Mouse (Mus musculus) myocyte (in vitro differentiated cells): ENCODE measurements around the gene Ryr1. TPM values are rescaled to one million over a fixed set of nuclear protein-coding genes. Genes with fewer than 3 reads are reported as not detected.
A peak's percentile ranks its signal among the peaks of the same experiment; 100 is the strongest.
"Not testable (repeated sequence)": the region's sequence is repeated elsewhere in the genome, so short reads cannot be mapped to it uniquely, and the experiment has no call there.

ENCODE experiments used
- H3K27me3 ChIP-seq: one replicate; pipeline ENCODE4 v1.6.1; 2011; ENCODE audit not compliant: control insufficient read depth, insufficient read depth, insufficient read length
- H3K36me3 ChIP-seq: one replicate; pipeline ENCODE4 v1.6.1; 2011; ENCODE audit not compliant: control insufficient read depth, insufficient read depth
- H3K4me2 ChIP-seq: one replicate; pipeline ENCODE4 v1.6.1; 2011; ENCODE audit warnings: low read depth, control low read depth
- H3K4me3 ChIP-seq: one replicate; pipeline ENCODE4 v1.5.1; 2011; ENCODE audit warnings: mild to moderate bottlenecking, control low read depth, moderate library complexity
- H3K79me2 ChIP-seq: one replicate; pipeline ENCODE4 v1.6.1; 2011; ENCODE audit not compliant: control insufficient read depth, insufficient read depth
- H3ac ChIP-seq: one replicate; pipeline ENCODE4 v1.6.1; 2011; ENCODE audit not compliant: control insufficient read depth, insufficient read length
- CEBPB ChIP-seq: IDR thresholded peaks from 2 replicates; pipeline ENCODE4 v1.6.1; 2011; ENCODE audit warnings: mild to moderate bottlenecking, moderate library complexity; ENCODE audit not compliant: poor library complexity, insufficient read depth, severe bottlenecking
- E2F4 ChIP-seq: IDR thresholded peaks from one replicate; pipeline ENCODE4 v1.6.1; 2011; ENCODE audit warnings: mild to moderate bottlenecking, control low read depth, moderate library complexity; ENCODE audit not compliant: insufficient read depth
- MAX ChIP-seq: IDR thresholded peaks from one replicate; pipeline ENCODE4 v1.6.1; 2011; ENCODE audit warnings: low read depth, mild to moderate bottlenecking, control low read depth
- MYOD1 ChIP-seq, 3 experiments: IDR thresholded peaks; one replicate each; pipeline ENCODE4 v1.6.1; 2011; ENCODE audit warnings: control low read depth in 2 of 3, low read depth in 2 of 3, mild to moderate bottlenecking in 2 of 3, moderate library complexity in 1 of 3; ENCODE audit not compliant: insufficient read length in 2 of 3, control insufficient read depth in 1 of 3
- MYOG ChIP-seq, 3 experiments: IDR thresholded peaks; one replicate each; pipeline ENCODE4 v1.6.1; 2011; ENCODE audit warnings: control low read depth in 2 of 3, low read depth in 2 of 3, mild to moderate bottlenecking in 2 of 3; ENCODE audit not compliant: insufficient read length in 2 of 3, control insufficient read depth in 1 of 3, insufficient read depth in 1 of 3
- POLR2A ChIP-seq: IDR thresholded peaks from one replicate; pipeline ENCODE4 v1.6.1; 2011; ENCODE audit warnings: low read depth, mild to moderate bottlenecking, control low read depth, moderate library complexity; ENCODE audit not compliant: insufficient read length
- POLR2AphosphoS2 ChIP-seq: IDR thresholded peaks from one replicate; pipeline ENCODE4 v1.6.1; 2011; ENCODE audit warnings: low read depth, control low read depth; ENCODE audit not compliant: insufficient read length
- REST ChIP-seq: IDR thresholded peaks from one replicate; pipeline ENCODE4 v1.6.1; 2011; ENCODE audit warnings: mild to moderate bottlenecking, control low read depth, moderate library complexity; ENCODE audit not compliant: insufficient read depth, insufficient read length
- SRF ChIP-seq: IDR thresholded peaks from one replicate; pipeline ENCODE4 v1.6.1; 2011; ENCODE audit warnings: low read depth; ENCODE audit not compliant: control insufficient read depth, insufficient read length
- TCF12 ChIP-seq: IDR thresholded peaks from one replicate; pipeline ENCODE4 v1.6.1; 2011; ENCODE audit warnings: mild to moderate bottlenecking, control low read depth; ENCODE audit not compliant: poor library complexity, insufficient read depth, severe bottlenecking
- TCF3 ChIP-seq: IDR thresholded peaks from one replicate; pipeline ENCODE4 v1.6.1; 2011; ENCODE audit warnings: low read depth, control low read depth; ENCODE audit not compliant: insufficient read length
- USF1 ChIP-seq: IDR thresholded peaks from one replicate; pipeline ENCODE4 v1.6.1; 2011; ENCODE audit warnings: low read depth, mild to moderate bottlenecking, control low read depth, moderate library complexity
- polyA plus RNA-seq: library from polyadenylated mRNA; unstranded; fragments of >200 nt; fragmentation: generic; extraction: Trizol; gene quantifications from one replicate; pipeline ENCODE4 v1.2.1, GENCODE M21; 2012; ENCODE audit warnings: missing spikeins

The Ryr1 gene
- polyA plus RNA-seq, 1 experiment: 73.1 TPM

DNA sequence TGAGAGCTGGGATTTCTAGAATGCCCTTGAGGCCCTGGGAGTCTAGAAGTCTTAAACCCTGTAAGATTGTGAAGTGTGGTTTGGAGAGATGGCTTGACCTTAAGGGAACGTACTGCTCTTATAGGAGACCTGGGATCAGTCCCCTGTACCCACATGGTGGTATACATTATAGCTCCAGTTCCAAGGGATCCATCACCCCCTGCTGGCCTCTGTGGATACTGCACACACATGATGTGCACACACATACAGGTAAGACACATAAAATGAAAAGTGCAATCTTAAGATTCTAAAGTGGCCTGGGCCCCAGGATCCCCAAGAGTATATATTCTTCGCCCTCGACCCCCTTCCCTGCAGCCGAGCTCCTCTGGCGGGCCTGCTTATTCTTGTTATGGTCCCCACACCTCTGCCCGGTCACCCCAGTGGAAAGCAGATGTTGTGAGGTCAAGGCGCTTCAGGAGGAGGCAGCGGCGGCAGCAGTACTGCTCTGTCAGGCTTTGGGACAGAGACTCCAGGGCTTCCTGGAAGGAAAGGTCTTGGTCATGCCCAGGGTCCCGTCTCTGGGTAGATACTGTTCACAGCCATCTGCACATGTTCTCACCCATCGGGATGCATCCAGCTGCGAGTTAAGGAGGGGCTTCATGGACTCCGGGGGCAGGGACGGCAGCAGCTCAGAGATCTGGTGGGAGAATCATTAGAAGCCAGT, 29.2 kb upstream of the Ryr1 start:
- Histone ChIP-seq H3ac (no peak overlapping the region), H3K79me2 (no peaks in the 10 kb centered on the region), H3K27me3 (peaks cover 5% of the 10 kb centered on the region), H3K36me3 (no peaks in the 10 kb centered on the region), H3K4me3 (no peak overlapping the region), H3K4me2 (no peak overlapping the region)
- TF ChIP-seq POLR2AphosphoS2: no peak
- no peak for TF ChIP-seq TCF3
- no peak for TF ChIP-seq TCF12
- TF ChIP-seq USF1: no peak
- no peak for TF ChIP-seq CEBPB
- TF ChIP-seq E2F4: no peak
- no peak for TF ChIP-seq MYOD1 (IDR thresholded peaks at IDR 0.05; ENCODE audit: control insufficient read depth in 1 of 3, insufficient read length in 2 of 3, low read depth in 2 of 3)
- no peak for TF ChIP-seq MAX

DNA sequence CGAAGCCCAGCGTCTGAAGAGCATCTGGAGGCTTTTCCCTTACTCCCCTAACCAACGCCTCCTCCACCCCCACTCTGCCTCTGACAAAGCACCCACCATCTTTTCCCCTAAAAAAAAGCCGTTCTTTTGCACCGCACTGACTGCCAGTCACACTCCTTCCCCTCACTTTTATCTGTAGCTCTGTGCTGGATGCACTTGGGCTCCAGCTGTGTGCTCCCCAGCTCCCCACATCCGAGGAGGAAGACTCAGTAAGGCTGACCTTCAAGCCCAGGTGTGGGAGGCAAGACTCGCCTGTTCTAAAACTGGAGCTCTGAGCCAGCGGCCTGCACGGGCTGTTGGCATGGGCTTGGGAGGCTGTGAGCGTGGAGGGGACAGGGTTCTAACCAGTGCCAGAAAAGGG, 26.5 kb upstream of the Ryr1 start:
- H3K4me3 ChIP-seq: no peak overlapping the region
- no peak for TF ChIP-seq POLR2A
- TF ChIP-seq MYOG (IDR thresholded peaks at IDR 0.05; ENCODE audit: control insufficient read depth in 1 of 3, insufficient read depth in 1 of 3, insufficient read length in 2 of 3, low read depth in 2 of 3): no peak
- no peak overlapping the region for H3K4me2 ChIP-seq
- no peaks in the 10 kb centered on the region for H3K79me2 ChIP-seq
- H3K36me3 ChIP-seq: no peaks in the 10 kb centered on the region
- no peak overlapping the region for H3ac ChIP-seq
- peaks cover 5% of the 10 kb centered on the region for H3K27me3 ChIP-seq

DNA sequence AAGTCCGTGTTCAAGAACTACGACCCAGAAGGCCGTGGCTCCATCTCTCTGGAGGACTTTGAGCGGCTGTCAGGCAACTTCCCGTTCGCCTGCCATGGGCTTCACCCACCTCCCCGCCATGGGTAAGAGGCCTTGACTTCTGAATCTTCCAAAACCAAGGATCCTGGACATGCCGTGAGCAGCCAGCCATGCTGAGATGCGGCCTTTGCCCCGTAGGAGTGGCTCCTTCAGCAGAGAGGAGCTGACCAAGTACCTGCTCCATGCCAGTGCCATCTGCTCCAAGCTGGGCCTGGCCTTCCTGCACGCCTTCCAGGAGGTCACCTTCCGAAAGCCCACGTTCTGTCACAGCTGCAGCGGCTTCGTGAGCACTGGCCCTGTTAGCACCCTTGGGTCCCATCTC, 23.8 kb upstream of the Ryr1 start:
- TF ChIP-seq TCF12 (no peak), CEBPB (no peak), REST (no peak), E2F4 (no peak), USF1 (no peak), MAX (no peak), MYOD1 (IDR thresholded peaks at IDR 0.05; ENCODE audit: control insufficient read depth in 1 of 3, insufficient read length in 2 of 3, low read depth in 2 of 3) (no peak), MYOG (IDR thresholded peaks at IDR 0.05; ENCODE audit: control insufficient read depth in 1 of 3, insufficient read depth in 1 of 3, insufficient read length in 2 of 3, low read depth in 2 of 3) (no peak), TCF3 (no peak), POLR2AphosphoS2 (no peak), SRF (no peak), POLR2A (no peak)
- H3K79me2 ChIP-seq: no peaks in the 10 kb centered on the region
- H3K4me2 ChIP-seq: no peak overlapping the region
- H3K4me3 ChIP-seq: no peak overlapping the region
- no peaks in the 10 kb centered on the region for H3K36me3 ChIP-seq
- H3ac ChIP-seq: no peak overlapping the region
- peaks cover 5% of the 10 kb centered on the region for H3K27me3 ChIP-seq

DNA sequence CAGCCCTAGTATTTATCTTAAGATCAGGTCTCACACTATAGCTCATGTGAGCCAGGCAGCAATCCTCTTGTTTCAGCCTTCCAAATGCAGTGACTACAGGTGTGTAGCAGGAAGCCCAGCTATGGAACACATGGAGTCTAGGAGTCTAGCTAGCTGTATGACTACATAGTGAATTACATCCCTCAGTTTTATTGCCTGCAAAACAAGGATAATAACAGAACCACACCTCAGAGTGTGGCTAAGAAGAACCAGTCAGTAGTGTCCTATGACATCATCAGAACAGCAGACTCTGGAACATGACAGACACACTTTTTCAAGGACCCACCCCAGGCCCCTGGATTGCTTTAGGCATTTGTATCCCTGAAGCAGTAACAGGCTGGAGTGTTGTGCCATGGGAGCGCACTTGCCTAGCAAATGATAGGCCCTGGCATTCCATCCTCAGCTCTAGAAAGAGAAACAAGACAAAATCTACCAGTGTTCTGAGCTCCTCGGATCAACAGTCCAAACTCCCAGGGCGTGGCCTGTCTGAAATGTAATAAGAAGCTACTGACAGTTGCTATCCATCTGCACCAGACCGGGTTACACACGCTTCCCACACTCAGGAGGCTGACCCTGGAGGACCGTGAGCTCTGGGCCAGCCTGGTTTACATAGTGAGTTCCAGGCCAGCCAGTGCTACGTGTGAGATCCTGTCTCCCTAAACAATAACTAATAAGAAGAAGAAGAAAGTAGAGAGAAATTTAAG, 21.8 kb upstream of the Ryr1 start:
- Histone ChIP-seq H3ac (no peak overlapping the region), H3K27me3 (peaks cover 5% of the 10 kb centered on the region), H3K36me3 (no peaks in the 10 kb centered on the region), H3K4me3 (no peak overlapping the region), H3K4me2 (peak overlapping the region; percentile 18), H3K79me2 (no peaks in the 10 kb centered on the region)
- TF ChIP-seq MYOG (IDR thresholded peaks at IDR 0.05; ENCODE audit: control insufficient read depth in 1 of 3, insufficient read depth in 1 of 3, insufficient read length in 2 of 3, low read depth in 2 of 3) (peak in 1 of 3 experiments; percentile 29), USF1 (no peak)

DNA sequence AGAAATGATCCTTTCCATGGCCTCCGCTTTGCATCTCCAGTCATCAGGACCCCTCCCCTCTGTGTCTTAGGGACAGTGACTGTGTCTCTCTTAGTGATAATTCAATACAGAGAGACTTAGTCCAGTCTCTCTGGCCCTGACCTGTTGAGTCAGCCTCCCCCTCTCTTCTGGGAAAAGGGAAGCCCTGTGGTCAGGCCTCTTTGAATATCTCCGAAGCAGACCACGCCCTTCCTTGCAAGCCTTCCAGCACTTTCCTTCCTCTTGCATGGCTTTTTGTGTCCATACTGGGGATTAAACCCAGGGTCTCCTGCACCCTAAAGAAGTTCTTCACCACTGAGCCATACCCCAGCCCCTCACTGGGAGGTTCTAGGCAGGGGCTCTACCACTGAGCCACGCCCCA, 19.0 kb upstream of the Ryr1 start:
- H3K4me3 ChIP-seq: no peak overlapping the region
- TF ChIP-seq USF1: no peak
- no peaks in the 10 kb centered on the region for H3K27me3 ChIP-seq
- H3K4me2 ChIP-seq: no peak overlapping the region
- no peaks in the 10 kb centered on the region for H3K36me3 ChIP-seq
- H3K79me2 ChIP-seq: no peaks in the 10 kb centered on the region
- no peak overlapping the region for H3ac ChIP-seq

- Histone ChIP-seq H3K4me2 (no peak overlapping the region), H3K36me3 (no peaks in the 10 kb centered on the region), H3K79me2 (no peaks in the 10 kb centered on the region), H3K27me3 (no peaks in the 10 kb centered on the region), H3K4me3 (no peak overlapping the region), H3ac (no peak overlapping the region)
- TF ChIP-seq REST (no peak), SRF (no peak), TCF3 (no peak), POLR2AphosphoS2 (no peak), CEBPB (no peak), MAX (no peak), E2F4 (no peak), TCF12 (no peak), MYOD1 (IDR thresholded peaks at IDR 0.05; ENCODE audit: control insufficient read depth in 1 of 3, insufficient read length in 2 of 3, low read depth in 2 of 3) (no peak), MYOG (IDR thresholded peaks at IDR 0.05; ENCODE audit: control insufficient read depth in 1 of 3, insufficient read depth in 1 of 3, insufficient read length in 2 of 3, low read depth in 2 of 3) (no peak), POLR2A (no peak), USF1 (no peak)
Observed at GRCm38 (mm10) chr7:29141416-29141815, 16.4 kb upstream of the Ryr1 start.

GRCm38 (mm10) chr7:29139237-29139636, 14.3 kb upstream of the Ryr1 start:
- not testable (repeated sequence) for H3K27me3 ChIP-seq, H3K4me2 ChIP-seq, H3K36me3 ChIP-seq, H3ac ChIP-seq, H3K4me3 ChIP-seq, H3K79me2 ChIP-seq
